ENCODE assay signal across 11 mouse cellular contexts in genomic region chr9:106473081-106473752, GRCm38 (mm10). TPM values are rescaled to one million over a fixed set of nuclear protein-coding genes. Genes with fewer than 3 reads are reported as not detected.
DNase-seq lines count a peak whose midpoint lies in the region; ATAC-seq lines count a peak whose summit lies in the region.
"Had no signal": no experiment of that assay in that cellular context is flagged by ENCODE, and none has a peak within 500 bp of the region (broad histone marks: within the 10 kb centered on the region; RNA-seq: fewer than 3 reads in every experiment).

No protein-coding gene starts in this region.

- H3K36me3 ChIP-seq in hindbrain, embryonic 13.5 days = no peaks in the 10 kb centered on the region
- no peaks in the 10 kb centered on the region for H3K36me3 ChIP-seq in hindbrain, embryonic 16.5 days (ENCODE audit: control insufficient read depth, insufficient read depth, low read length)
- no peaks in the 10 kb centered on the region for H3K36me3 ChIP-seq in forebrain, embryonic 11.5 days (ENCODE audit: control insufficient read depth, insufficient read depth, low read length)
- H3K36me3 ChIP-seq: embryonic facial prominence, embryonic 13.5 days had no signal

- H3K4me2 ChIP-seq in hindbrain, embryonic 13.5 days = no peak overlapping the region
- no peak overlapping the region for H3K4me2 ChIP-seq in hindbrain, embryonic 16.5 days (ENCODE audit: low read length)
- no peak overlapping the region for H3K4me2 ChIP-seq in forebrain, embryonic 11.5 days (ENCODE audit: low read depth, low read length, severe bottlenecking)
- H3K4me2 ChIP-seq: embryonic facial prominence, embryonic 13.5 days had no signal

- 90% methylated on average over 16 of the region's 16 CpGs for WGBS in hindbrain, embryonic 13.5 days
- 89% methylated on average over 16 of the region's 16 CpGs for WGBS in hindbrain, embryonic 16.5 days
- WGBS in forebrain, embryonic 11.5 days = 91% methylated on average over 16 of the region's 16 CpGs

- peaks cover 39% of the 10 kb centered on the region for H3K4me1 ChIP-seq in hindbrain, embryonic 13.5 days (replicated peaks)
- H3K4me1 ChIP-seq in hindbrain, embryonic 16.5 days (ENCODE audit: control insufficient read depth, insufficient read depth, low read depth, low read length) = peaks cover 5% of the 10 kb centered on the region
- peaks cover 17% of the 10 kb centered on the region for H3K4me1 ChIP-seq in forebrain, embryonic 11.5 days (replicated peaks; ENCODE audit: control insufficient read depth, insufficient read depth, low read length)

- H3K9ac ChIP-seq in hindbrain, embryonic 13.5 days = peak overlapping the region; percentile 13; the same call in 1 of the 2 replicates
- no peak overlapping the region for H3K9ac ChIP-seq in hindbrain, embryonic 16.5 days (ENCODE audit: low read depth, low read length)
- no peak overlapping the region for H3K9ac ChIP-seq in forebrain, embryonic 11.5 days (ENCODE audit: low read length)

- H3K27ac ChIP-seq in hindbrain, embryonic 13.5 days = no peak overlapping the region
- H3K27ac ChIP-seq in hindbrain, embryonic 16.5 days (ENCODE audit: low read depth, low read length) = no peak overlapping the region
- no peak overlapping the region for H3K27ac ChIP-seq in forebrain, embryonic 11.5 days (ENCODE audit: low read depth, low read length)

- ATAC-seq in hindbrain, embryonic 13.5 days (ENCODE audit: low FRiP score) = no peak
- no peak for ATAC-seq in hindbrain, embryonic 16.5 days
- ATAC-seq in forebrain, embryonic 11.5 days (replicated peaks; ENCODE audit: low FRiP score) = no peak

- 0 out of 2 replicates have a peak, but pooled peaks cover 3% of the 10 kb centered on the region for H3K27me3 ChIP-seq in hindbrain, embryonic 13.5 days
- no peaks in the 10 kb centered on the region for H3K27me3 ChIP-seq in hindbrain, embryonic 16.5 days (replicated peaks; ENCODE audit: control insufficient read depth, insufficient read depth, low read length)
- H3K27me3 ChIP-seq in forebrain, embryonic 11.5 days (ENCODE audit: control insufficient read depth, insufficient read depth, low read length) = no peaks in the 10 kb centered on the region
- H3K27me3 ChIP-seq: embryonic facial prominence, embryonic 13.5 days had no signal

- H3K9me3 ChIP-seq in hindbrain, embryonic 13.5 days = no peaks in the 10 kb centered on the region
- H3K9me3 ChIP-seq in hindbrain, embryonic 16.5 days (ENCODE audit: control insufficient read depth, low read length) = no peaks in the 10 kb centered on the region
- H3K9me3 ChIP-seq in forebrain, embryonic 11.5 days (ENCODE audit: control insufficient read depth, low read length) = no peaks in the 10 kb centered on the region
- H3K9me3 ChIP-seq: embryonic facial prominence, embryonic 13.5 days had no signal

- intact Hi-C loops in heart, postnatal 25 days (cut with DNase I) = loop anchor here (2.0 kb wide), 1 partner anchor 14 kb away; no protein-coding TSS in a partner anchor

- DNase-seq in urinary bladder, postnatal 10 days (ENCODE audit: low spot score) = peak; percentile 8
- DNase-seq in urinary bladder, postnatal 25 days (ENCODE audit: low spot score) = no peak
- peak; percentile 1 for DNase-seq in heart, postnatal 25 days (ENCODE audit: low spot score)
- no peak for DNase-seq in T-cell, adult 2 months (ENCODE audit: low spot score)
- DNase-seq in forebrain, embryonic 11.5 days (ENCODE audit: low spot score) = no peak
- DNase-seq in retina, postnatal 1 day = no peak
- DNase-seq: lung, adult 2 months had no signal

- no peak overlapping the region for H3K4me3 ChIP-seq in hindbrain, embryonic 13.5 days
- H3K4me3 ChIP-seq in hindbrain, embryonic 16.5 days (ENCODE audit: low read length) = no peak overlapping the region
- H3K4me3 ChIP-seq in forebrain, embryonic 11.5 days (ENCODE audit: low read depth, low read length) = no peak overlapping the region
- H3K4me3 ChIP-seq: embryonic facial prominence, embryonic 13.5 days had no signal

RNA-seq across cellular contexts. Expression of gene Rrp9, which starts 2.5 kb away (rescaled TPM):
- polyA plus RNA-seq in hindbrain, embryonic 13.5 days (2015; fragmentation: Nextera tagmentation; extraction: Ambion mirVana) = 43.9 and 44.0 TPM in 2 replicates
- polyA plus RNA-seq in hindbrain, embryonic 16.5 days (2015; fragmentation: Nextera tagmentation; extraction: Ambion mirVana) = 43.1 and 43.9 TPM in 2 replicates
- total RNA-seq in heart, postnatal 25 days (2021) = 10 to 100 TPM; 19.7 to 23.5 TPM
- polyA plus RNA-seq in forebrain, embryonic 11.5 days (2014; fragmentation: Nextera tagmentation; extraction: Ambion mirVana) = 56.5 and 63.7 TPM in 2 replicates

RNA-seq across cellular contexts. Expression of gene Parp3, which starts 3.5 kb away (rescaled TPM):
- 0.74 and 0.88 TPM in 2 replicates for polyA plus RNA-seq in hindbrain, embryonic 13.5 days (2015; fragmentation: Nextera tagmentation; extraction: Ambion mirVana)
- polyA plus RNA-seq in hindbrain, embryonic 16.5 days (2015; fragmentation: Nextera tagmentation; extraction: Ambion mirVana) = 1.3 TPM in 2 replicates
- 10 to 100 TPM; 30.1 to 33.5 TPM for total RNA-seq in heart, postnatal 25 days (2021)
- 1.2 TPM in 2 replicates for polyA plus RNA-seq in forebrain, embryonic 11.5 days (2014; fragmentation: Nextera tagmentation; extraction: Ambion mirVana)

RNA-seq across cellular contexts. Expression of gene Gpr62, which starts 7.5 kb away (rescaled TPM):
- polyA plus RNA-seq in hindbrain, embryonic 13.5 days (2015; fragmentation: Nextera tagmentation; extraction: Ambion mirVana) = 0.60 and 0.68 TPM in 2 replicates
- polyA plus RNA-seq in hindbrain, embryonic 16.5 days (2015; fragmentation: Nextera tagmentation; extraction: Ambion mirVana) = 1.3 and 1.4 TPM in 2 replicates
- not detected for total RNA-seq in heart, postnatal 25 days (2021)
- 0.19 and 0.71 TPM in 2 replicates for polyA plus RNA-seq in forebrain, embryonic 11.5 days (2014; fragmentation: Nextera tagmentation; extraction: Ambion mirVana)
- total RNA-seq: granulocyte monocyte progenitor cell, adult 5-6 weeks had no signal

RNA-seq across cellular contexts. Expression of gene Pcbp4, which starts 20.1 kb away (rescaled TPM):
- 248 and 259 TPM in 2 replicates for polyA plus RNA-seq in hindbrain, embryonic 13.5 days (2015; fragmentation: Nextera tagmentation; extraction: Ambion mirVana)
- 228 and 235 TPM in 2 replicates for polyA plus RNA-seq in hindbrain, embryonic 16.5 days (2015; fragmentation: Nextera tagmentation; extraction: Ambion mirVana)
- total RNA-seq in heart, postnatal 25 days (2021) = 10 to 100 TPM; 70.7 to 81.8 TPM
- 300 and 309 TPM in 2 replicates for polyA plus RNA-seq in forebrain, embryonic 11.5 days (2014; fragmentation: Nextera tagmentation; extraction: Ambion mirVana)

RNA-seq across cellular contexts. Expression of gene Abhd14a, which starts 25.7 kb away (rescaled TPM):
- polyA plus RNA-seq in hindbrain, embryonic 13.5 days (2015; fragmentation: Nextera tagmentation; extraction: Ambion mirVana) = 51.7 and 52.7 TPM in 2 replicates
- 83.8 and 87.8 TPM in 2 replicates for polyA plus RNA-seq in hindbrain, embryonic 16.5 days (2015; fragmentation: Nextera tagmentation; extraction: Ambion mirVana)
- total RNA-seq in heart, postnatal 25 days (2021) = 10 to 100 TPM; 20.2 to 21.3 TPM
- polyA plus RNA-seq in forebrain, embryonic 11.5 days (2014; fragmentation: Nextera tagmentation; extraction: Ambion mirVana) = 38.3 and 41.0 TPM in 2 replicates

Comparison
In these comparisons a context has a peak if more than half of its experiments do, and no peak if none do; other contexts are left out.
1. DNase-seq: peak in urinary bladder, postnatal 10 days (single experiment) and heart, postnatal 25 days (single experiment); none in urinary bladder, postnatal 25 days (single experiment), T-cell, adult 2 months (single experiment), forebrain, embryonic 11.5 days (single experiment) and retina, postnatal 1 day (single experiment).